Mouse (Mus musculus) stomach, embryonic 14.5 days (tissue): ENCODE data around the gene Dnah2. TPM values are rescaled to one million over a fixed set of nuclear protein-coding genes. Genes with fewer than 3 reads are reported as not detected.
"Not testable (repeated sequence)": the region's sequence is repeated elsewhere in the genome, so short reads cannot be mapped to it uniquely, and the experiment has no call there.

Experiments used
- ATAC-seq: fragments of 200-750 bp; cut with Nextera tagmentation; 2 replicates; pipeline ENCODE4 v1.8.0; 2017; ENCODE audit warnings: low read depth, moderate TSS enrichment; ENCODE audit not compliant: insufficient number of reproducible peaks, insufficient read depth, low FRiP score
- H3K27ac ChIP-seq: fragments of 300-500 bp; sonication (generic); 2 replicates; pipeline ENCODE4 v1.5.1; 2014; ENCODE audit warnings: mild to moderate bottlenecking, low read length, moderate library complexity, mixed read lengths
- H3K27me3 ChIP-seq: fragments of 300-500 bp; sonication (generic); 2 replicates; pipeline ENCODE4 v1.6.1; 2014; ENCODE audit warnings: low read length, control low read depth, mixed read lengths; ENCODE audit not compliant: control insufficient read depth, insufficient read depth
- H3K36me3 ChIP-seq: fragments of 300-500 bp; sonication (generic); 2 replicates; pipeline ENCODE4 v1.6.1; 2014; ENCODE audit warnings: mild to moderate bottlenecking, control low read depth, low read length, moderate library complexity, mixed read lengths; ENCODE audit not compliant: control insufficient read depth, insufficient read depth
- H3K4me1 ChIP-seq: fragments of 300-500 bp; sonication (generic); 2 replicates; pipeline ENCODE4 v1.6.1; 2014; ENCODE audit warnings: low read length, control low read depth, mixed read lengths; ENCODE audit not compliant: control insufficient read depth, insufficient read depth
- H3K4me2 ChIP-seq: fragments of 300-500 bp; sonication (generic); replicated peaks from 2 replicates; pipeline ENCODE4 v1.6.1; 2014; ENCODE audit warnings: low read depth, low read length, control low read depth
- H3K4me3 ChIP-seq: fragments of 300-500 bp; sonication (generic); 2 replicates; pipeline ENCODE4 v1.5.1; 2014; ENCODE audit warnings: low read depth, low read length, control low read depth
- H3K9ac ChIP-seq: fragments of 300-500 bp; sonication (generic); replicated peaks from 2 replicates; pipeline ENCODE4 v1.6.1; 2014; ENCODE audit warnings: low read depth, mild to moderate bottlenecking, control low read depth, low read length, moderate library complexity, mixed read lengths
- H3K9me3 ChIP-seq: fragments of 300-500 bp; sonication (generic); 2 replicates; pipeline ENCODE4 v1.6.1; 2016; ENCODE audit warnings: low read depth, low read length, control low read depth; ENCODE audit not compliant: control insufficient read depth
- WGBS: fragments of 180-500 bp; shearing (Covaris S2); extraction: QIAGEN DNeasy Blood & Tissue Kit; methylation state at CpG from one replicate; pipeline ENCODE4 v1.1.7; 2014; 5-methylcytosine and 5-hydroxymethylcytosine counted together
- polyA plus RNA-seq: library from polyadenylated mRNA; unstranded; fragments of >200 nt; fragmentation: Nextera tagmentation; extraction: Ambion mirVana; gene quantifications from 2 replicates; pipeline ENCODE4 v1.2.1, GENCODE M21; 2014

The Dnah2 gene
- polyA plus RNA-seq, 1 experiment from 2014 or later: 1.4 TPM

GRCm38 (mm10) chr11:69530281-69530680 is 18.6 kb downstream of the Dnah2 start:
- not testable (repeated sequence) for H3K4me1 ChIP-seq, H3K9ac ChIP-seq, H3K4me3 ChIP-seq, H3K27me3 ChIP-seq, H3K36me3 ChIP-seq, ATAC-seq, H3K4me2 ChIP-seq, H3K27ac ChIP-seq, H3K9me3 ChIP-seq
- WGBS: 92% methylated on average over 3 of the region's 3 CpGs

GRCm38 (mm10) chr11:69528031-69528390 is 20.9 kb downstream of the Dnah2 start:
- 75% methylated on average over 4 of the region's 4 CpGs for WGBS
- Histone ChIP-seq H3K27ac (no peak overlapping the region), H3K4me1 (no peaks in the 10 kb centered on the region), H3K36me3 (no peaks in the 10 kb centered on the region), H3K9me3 (no peaks in the 10 kb centered on the region), H3K27me3 (no peaks in the 10 kb centered on the region), H3K9ac (no peak overlapping the region), H3K4me3 (no peak overlapping the region), H3K4me2 (no peak overlapping the region)
- ATAC-seq: no peak

- Histone ChIP-seq H3K9me3 (no peaks in the 10 kb centered on the region), H3K27ac (no peak overlapping the region), H3K4me3 (peak overlapping the region; percentile 11), H3K4me1 (no peaks in the 10 kb centered on the region), H3K27me3 (no peaks in the 10 kb centered on the region), H3K36me3 (no peaks in the 10 kb centered on the region), H3K9ac (no peak overlapping the region), H3K4me2 (peak overlapping the region; percentile 45)
- WGBS: 14% methylated on average over 30 of the region's 30 CpGs
- peak; percentile 49; the same call in 1 of the 2 replicates for ATAC-seq
Observed at GRCm38 (mm10) chr11:69527098-69528030, 21.5 kb downstream of the Dnah2 start.

GRCm38 (mm10) chr11:69526631-69527030 is 22.3 kb downstream of the Dnah2 start:
- Histone ChIP-seq H3K9ac (no peak overlapping the region), H3K4me3 (peak overlapping the region; percentile 11; the same call in 1 of the 2 replicates)
- WGBS: 39% methylated on average over 4 of the region's 4 CpGs

GRCm38 (mm10) chr11:69525661-69526060 is 23.2 kb downstream of the Dnah2 start:
- Histone ChIP-seq H3K27ac (no peak overlapping the region), H3K9me3 (no peaks in the 10 kb centered on the region), H3K4me1 (no peaks in the 10 kb centered on the region), H3K4me3 (no peak overlapping the region), H3K27me3 (no peaks in the 10 kb centered on the region), H3K36me3 (no peaks in the 10 kb centered on the region), H3K4me2 (no peak overlapping the region), H3K9ac (no peak overlapping the region)
- WGBS: 83% methylated on average over 9 of the region's 9 CpGs
- ATAC-seq: no peak

More at GRCm38 (mm10) chr11:69526631-69527030, 22.3 kb downstream of the Dnah2 start:
- ATAC-seq: no peak
- H3K36me3 ChIP-seq: no peaks in the 10 kb centered on the region
- H3K9me3 ChIP-seq: no peaks in the 10 kb centered on the region
- H3K27me3 ChIP-seq: no peaks in the 10 kb centered on the region
- H3K4me1 ChIP-seq: no peaks in the 10 kb centered on the region
- peak overlapping the region; percentile 45 for H3K4me2 ChIP-seq
- no peak overlapping the region for H3K27ac ChIP-seq

- H3K27me3 ChIP-seq: no peaks in the 10 kb centered on the region
- H3K4me2 ChIP-seq: no peak overlapping the region
- no peak overlapping the region for H3K9ac ChIP-seq
- H3K27ac ChIP-seq: no peak overlapping the region
- H3K36me3 ChIP-seq: no peaks in the 10 kb centered on the region
- no peak overlapping the region for H3K4me3 ChIP-seq
- no peak for ATAC-seq
- no peaks in the 10 kb centered on the region for H3K4me1 ChIP-seq
- 81% methylated on average over 4 of the region's 4 CpGs for WGBS
- H3K9me3 ChIP-seq: no peaks in the 10 kb centered on the region
Observed at GRCm38 (mm10) chr11:69523651-69524050, 25.3 kb downstream of the Dnah2 start.

GRCm38 (mm10) chr11:69521526-69522149 is 27.3 kb downstream of the Dnah2 start:
- H3K4me3 ChIP-seq: no peak overlapping the region
- H3K36me3 ChIP-seq: no peaks in the 10 kb centered on the region
- H3K27me3 ChIP-seq: no peaks in the 10 kb centered on the region
- WGBS: 80% methylated on average over 9 of the region's 9 CpGs
- H3K27ac ChIP-seq: no peak overlapping the region
- no peaks in the 10 kb centered on the region for H3K4me1 ChIP-seq
- no peak overlapping the region for H3K4me2 ChIP-seq
- no peak for ATAC-seq
- H3K9me3 ChIP-seq: no peaks in the 10 kb centered on the region
- no peak overlapping the region for H3K9ac ChIP-seq

GRCm38 (mm10) chr11:69519976-69520375 is 28.9 kb downstream of the Dnah2 start:
- H3K27me3 ChIP-seq: no peaks in the 10 kb centered on the region
- no peak overlapping the region for H3K4me3 ChIP-seq
- H3K27ac ChIP-seq: no peak overlapping the region
- H3K9me3 ChIP-seq: no peaks in the 10 kb centered on the region
- 78% methylated on average over 4 of the region's 4 CpGs for WGBS
- ATAC-seq: no peak
- no peaks in the 10 kb centered on the region for H3K36me3 ChIP-seq
- no peak overlapping the region for H3K9ac ChIP-seq
- H3K4me2 ChIP-seq: no peak overlapping the region
- H3K4me1 ChIP-seq: no peaks in the 10 kb centered on the region
